Mouse (Mus musculus): ENCODE data around the gene Cd247. TPM values are rescaled to one million over a fixed set of nuclear protein-coding genes. Genes with fewer than 3 reads are reported as not detected.
"Not testable (repeated sequence)": the region's sequence is repeated elsewhere in the genome, so short reads cannot be mapped to it uniquely, and the experiment has no call there.

Cd247 gene
- 0.03 and 0.05 TPM in 2 replicates for polyA plus RNA-seq (2012)

GRCm38 (mm10) chr1:165788511-165788910 lies at the start of gene Cd247:
Cd247 (plus strand) TSS chr1:165788681.
- Histone ChIP-seq H3K4me3 (replicated peaks) (no peak within 1 kb of the TSS), H3K4me1 (ENCODE audit: control insufficient read depth) (no peaks in the 10 kb centered on the region; the same call in 1 of the 2 replicates), H3K9me3 (ENCODE audit: control insufficient read depth, low read length) (no peaks in the 10 kb centered on the region), H3K36me3 (ENCODE audit: control insufficient read depth) (no peaks in the 10 kb centered on the region), H3K27me3 (ENCODE audit: control insufficient read depth) (no peaks in the 10 kb centered on the region)
- TF ChIP-seq TAL1 (IDR thresholded peaks at IDR 0.05; ENCODE audit: low read length) = no peak
- TF ChIP-seq GATA1 (IDR thresholded peaks at IDR 0.05; ENCODE audit: low read length) = no peak

GRCm38 (mm10) chr1:165738985-165739384 lies 49.5 kb upstream of the Cd247 start:
- H3K27me3 ChIP-seq (ENCODE audit: control insufficient read depth) = no peaks in the 10 kb centered on the region
- no peaks in the 10 kb centered on the region for H3K9me3 ChIP-seq (ENCODE audit: control insufficient read depth, low read length)
- TF ChIP-seq TAL1 (IDR thresholded peaks at IDR 0.05; ENCODE audit: low read length) (no peak), GATA1 (IDR thresholded peaks at IDR 0.05; ENCODE audit: low read length) (no peak)
- H3K4me1 ChIP-seq (ENCODE audit: control insufficient read depth) = no peaks in the 10 kb centered on the region
- H3K4me3 ChIP-seq (replicated peaks) = no peak overlapping the region
- no peaks in the 10 kb centered on the region for H3K36me3 ChIP-seq (ENCODE audit: control insufficient read depth)

DNA sequence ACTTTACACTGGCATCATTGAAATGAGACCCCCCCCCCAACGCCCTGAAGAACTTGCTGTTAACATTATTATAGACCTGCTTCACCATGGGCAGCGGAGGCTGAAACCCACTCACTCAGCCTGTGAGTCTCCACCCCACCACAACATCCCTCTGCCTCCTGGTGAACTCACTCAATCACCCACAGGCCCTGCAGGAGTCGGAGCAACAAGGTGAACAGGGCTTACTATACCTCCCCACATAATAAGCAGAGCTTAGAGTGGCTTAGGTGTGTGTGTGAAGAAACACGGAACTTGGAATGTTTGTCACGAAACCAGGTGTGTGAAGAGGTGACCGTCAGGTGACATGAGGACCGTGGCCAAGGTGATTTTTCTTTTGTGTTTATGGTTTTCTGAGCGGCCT lies 46.5 kb upstream of the Cd247 start:
- Histone ChIP-seq H3K9me3 (ENCODE audit: control insufficient read depth, low read length) (no peaks in the 10 kb centered on the region), H3K27me3 (ENCODE audit: control insufficient read depth) (peaks cover 3% of the 10 kb centered on the region), H3K4me3 (replicated peaks) (no peak overlapping the region), H3K36me3 (ENCODE audit: control insufficient read depth) (no peaks in the 10 kb centered on the region), H3K4me1 (ENCODE audit: control insufficient read depth) (no peaks in the 10 kb centered on the region)
- TF ChIP-seq GATA1 (IDR thresholded peaks at IDR 0.05; ENCODE audit: low read length) (no peak), TAL1 (IDR thresholded peaks at IDR 0.05; ENCODE audit: low read length) (no peak)

DNA sequence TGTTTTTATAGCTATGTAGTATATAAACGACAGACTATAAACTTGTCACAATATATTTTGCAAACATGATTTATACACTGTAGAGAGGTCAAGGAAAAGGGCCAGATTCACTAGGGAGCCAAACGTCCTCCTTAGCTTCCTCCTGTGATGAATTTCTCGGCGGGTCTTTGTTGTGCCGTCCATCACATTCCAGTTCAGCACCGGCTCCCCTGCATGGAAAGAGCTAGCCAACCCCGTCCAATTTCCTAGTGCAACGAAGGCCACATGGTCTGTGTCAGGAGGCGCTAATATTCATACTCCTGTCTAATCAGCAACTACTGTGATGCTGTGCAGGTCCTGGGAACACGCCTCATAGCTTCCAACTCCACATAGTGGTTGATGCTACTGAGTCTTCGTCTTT lies 40.4 kb upstream of the Cd247 start:
- TF ChIP-seq GATA1 (IDR thresholded peaks at IDR 0.05; ENCODE audit: low read length) (no peak), TAL1 (IDR thresholded peaks at IDR 0.05; ENCODE audit: low read length) (no peak)
- no peaks in the 10 kb centered on the region for H3K9me3 ChIP-seq (ENCODE audit: control insufficient read depth, low read length)
- peaks cover 9% of the 10 kb centered on the region for H3K27me3 ChIP-seq (ENCODE audit: control insufficient read depth)
- H3K4me3 ChIP-seq (replicated peaks) = no peak overlapping the region
- no peaks in the 10 kb centered on the region for H3K36me3 ChIP-seq (ENCODE audit: control insufficient read depth)
- peaks cover 2% of the 10 kb centered on the region; the same call in 1 of the 2 replicates for H3K4me1 ChIP-seq (ENCODE audit: control insufficient read depth)

DNA sequence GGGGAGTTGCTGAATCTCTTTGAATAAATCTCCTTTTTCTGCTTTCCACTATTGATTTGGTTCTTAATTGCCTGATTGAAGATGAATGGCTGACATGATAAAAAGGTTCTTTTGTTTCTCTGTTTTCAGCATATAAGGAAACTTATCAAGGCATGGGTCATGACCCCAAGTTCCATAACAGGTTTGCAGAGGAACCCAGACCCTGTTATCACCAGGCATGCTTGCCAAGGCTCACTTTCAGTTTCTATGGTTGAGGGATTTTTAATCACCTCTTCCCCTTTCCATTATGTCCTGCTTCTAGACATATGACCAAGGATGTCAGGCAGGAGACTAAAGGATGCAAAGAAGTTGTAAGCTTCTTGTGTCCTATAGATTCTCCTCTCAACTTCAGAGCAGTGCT lies 37.3 kb upstream of the Cd247 start:
- peaks cover 2% of the 10 kb centered on the region; the same call in 1 of the 2 replicates for H3K4me1 ChIP-seq (ENCODE audit: control insufficient read depth)
- no peaks in the 10 kb centered on the region for H3K36me3 ChIP-seq (ENCODE audit: control insufficient read depth)
- peaks cover 12% of the 10 kb centered on the region for H3K27me3 ChIP-seq (ENCODE audit: control insufficient read depth)
- no peaks in the 10 kb centered on the region for H3K9me3 ChIP-seq (ENCODE audit: control insufficient read depth, low read length)
- no peak overlapping the region for H3K4me3 ChIP-seq (replicated peaks)
- TF ChIP-seq GATA1 (IDR thresholded peaks at IDR 0.05; ENCODE audit: low read length) = no peak

GRCm38 (mm10) chr1:165751838-165752237 lies 36.6 kb upstream of the Cd247 start:
- Histone ChIP-seq H3K36me3 (ENCODE audit: control insufficient read depth) (no peaks in the 10 kb centered on the region), H3K27me3 (ENCODE audit: control insufficient read depth) (peaks cover 11% of the 10 kb centered on the region), H3K4me3 (replicated peaks) (no peak overlapping the region), H3K4me1 (ENCODE audit: control insufficient read depth) (peaks cover 2% of the 10 kb centered on the region; the same call in 1 of the 2 replicates), H3K9me3 (ENCODE audit: control insufficient read depth, low read length) (no peaks in the 10 kb centered on the region)
- TF ChIP-seq GATA1 (IDR thresholded peaks at IDR 0.05; ENCODE audit: low read length) (no peak), TAL1 (IDR thresholded peaks at IDR 0.05; ENCODE audit: low read length) (no peak)

DNA sequence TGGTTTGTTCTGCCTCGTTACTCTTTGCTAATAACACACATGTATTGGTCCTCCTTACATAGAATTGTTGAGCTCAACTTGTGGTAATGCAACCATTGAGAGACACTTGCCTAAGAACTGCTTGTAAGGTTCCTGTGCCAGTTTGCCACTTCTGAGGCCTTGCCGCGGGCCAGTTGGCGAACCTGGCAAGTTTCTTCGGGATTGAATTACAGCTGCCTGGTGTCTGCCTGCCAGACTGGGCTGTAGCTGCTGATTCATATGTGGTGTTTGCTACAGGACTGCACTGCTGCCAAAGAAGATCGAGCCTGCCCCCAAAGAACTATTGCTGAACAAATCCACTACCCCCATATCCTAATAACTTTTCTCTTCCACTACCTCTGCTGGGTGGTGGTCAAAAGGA lies 34.3 kb upstream of the Cd247 start:
- Histone ChIP-seq H3K36me3 (ENCODE audit: control insufficient read depth) (no peaks in the 10 kb centered on the region; the same call in 1 of the 2 replicates), H3K9me3 (ENCODE audit: control insufficient read depth, low read length) (peaks cover 5% of the 10 kb centered on the region), H3K27me3 (ENCODE audit: control insufficient read depth) (peaks cover 11% of the 10 kb centered on the region), H3K4me1 (ENCODE audit: control insufficient read depth) (peaks cover 2% of the 10 kb centered on the region; the same call in 1 of the 2 replicates), H3K4me3 (replicated peaks) (no peak overlapping the region)
- TF ChIP-seq GATA1 (IDR thresholded peaks at IDR 0.05; ENCODE audit: low read length) (no peak), TAL1 (IDR thresholded peaks at IDR 0.05; ENCODE audit: low read length) (no peak)

DNA sequence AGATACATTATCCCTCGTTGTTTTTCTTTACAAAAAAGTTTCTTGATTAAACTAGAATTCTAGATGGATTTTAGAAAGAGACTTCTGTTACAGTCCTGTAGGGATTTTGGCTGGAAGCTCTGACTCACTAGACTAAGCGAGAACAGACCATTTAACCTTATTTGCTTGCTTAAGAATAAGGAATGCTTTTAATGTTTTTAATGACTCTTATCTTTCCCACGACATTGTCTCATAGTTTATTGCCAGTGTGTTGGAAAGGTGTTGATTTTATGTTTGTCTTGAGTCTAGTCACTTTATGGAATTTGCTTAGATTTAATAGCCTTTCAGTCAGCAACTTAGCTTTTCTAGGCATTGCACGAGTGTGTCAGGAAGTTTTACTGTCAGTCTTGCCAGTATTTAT lies 33.3 kb upstream of the Cd247 start:
- H3K4me1 ChIP-seq (ENCODE audit: control insufficient read depth) = peaks cover 2% of the 10 kb centered on the region; the same call in 1 of the 2 replicates
- peaks cover 13% of the 10 kb centered on the region for H3K27me3 ChIP-seq (ENCODE audit: control insufficient read depth)
- TF ChIP-seq GATA1 (IDR thresholded peaks at IDR 0.05; ENCODE audit: low read length) (no peak), TAL1 (IDR thresholded peaks at IDR 0.05; ENCODE audit: low read length) (no peak)
- H3K4me3 ChIP-seq (replicated peaks) = no peak overlapping the region
- H3K36me3 ChIP-seq (ENCODE audit: control insufficient read depth) = no peaks in the 10 kb centered on the region; the same call in 1 of the 2 replicates
- peaks cover 11% of the 10 kb centered on the region for H3K9me3 ChIP-seq (ENCODE audit: control insufficient read depth, low read length)

GRCm38 (mm10) chr1:165761522-165762305 lies 26.8 kb upstream of the Cd247 start:
- H3K36me3 ChIP-seq (ENCODE audit: control insufficient read depth) = peaks cover 26% of the 10 kb centered on the region
- H3K9me3 ChIP-seq (ENCODE audit: control insufficient read depth, low read length) = peaks cover 11% of the 10 kb centered on the region
- H3K4me3 ChIP-seq (replicated peaks) = no peak overlapping the region
- TF ChIP-seq GATA1 (IDR thresholded peaks at IDR 0.05; ENCODE audit: low read length) (no peak), TAL1 (IDR thresholded peaks at IDR 0.05; ENCODE audit: low read length) (no peak)
- peaks cover 37% of the 10 kb centered on the region for H3K4me1 ChIP-seq (ENCODE audit: control insufficient read depth)
- peaks cover 9% of the 10 kb centered on the region; the same call in 1 of the 2 replicates for H3K27me3 ChIP-seq (ENCODE audit: control insufficient read depth)

DNA sequence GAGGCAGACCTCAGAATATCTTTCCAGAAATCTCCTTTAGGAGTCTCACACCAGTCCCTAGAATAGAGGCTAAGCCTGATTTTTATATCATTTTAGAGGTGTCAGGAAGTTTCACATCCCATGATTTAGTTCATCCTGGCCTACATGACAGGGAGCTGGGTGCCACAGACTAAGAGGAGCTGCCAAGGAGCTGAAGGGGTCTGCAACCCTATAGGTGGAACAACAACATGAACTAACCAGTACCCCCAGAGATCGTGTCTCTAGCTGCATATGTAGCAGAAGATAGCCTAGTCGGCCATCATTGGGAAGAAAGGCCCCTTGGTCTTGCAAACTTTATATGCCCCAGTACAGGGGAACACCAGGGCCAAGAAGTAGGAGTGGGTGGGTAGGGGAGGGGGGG lies 26.0 kb upstream of the Cd247 start:
- not testable (repeated sequence) for H3K4me3 ChIP-seq (replicated peaks); H3K27me3 ChIP-seq (ENCODE audit: control insufficient read depth)
- H3K4me1 ChIP-seq (ENCODE audit: control insufficient read depth) = peaks cover 45% of the 10 kb centered on the region

More for the DNA sequence above, 26.0 kb upstream of the Cd247 start:
- Histone ChIP-seq H3K36me3 (ENCODE audit: control insufficient read depth) (peaks cover 34% of the 10 kb centered on the region), H3K9me3 (ENCODE audit: control insufficient read depth, low read length) (peaks cover 11% of the 10 kb centered on the region)
